Mouse (Mus musculus) heart, postnatal 0 days (tissue): ENCODE results near the gene Psmb7. TPM values are rescaled to one million over a fixed set of nuclear protein-coding genes. Genes with fewer than 3 reads are reported as not detected.

Experiments
- ATAC-seq: fragments of 200-750 bp; cut with Nextera tagmentation; 2 replicates; pipeline ENCODE4 v1.8.0; 2017; ENCODE audit warnings: low read depth, moderate number of reproducible peaks, moderate library complexity; ENCODE audit not compliant: insufficient read depth
- DNase-seq: peaks from one replicate; pipeline ENCODE4 v3.0.0-alpha.2; 2016; ENCODE audit warnings: low spot score
- H3K27ac ChIP-seq: fragments of 300-500 bp; sonication (generic); 2 replicates; pipeline ENCODE4 v1.5.1; 2014; ENCODE audit warnings: low read depth, mild to moderate bottlenecking
- H3K27me3 ChIP-seq: fragments of 300-500 bp; sonication (generic); 2 replicates; pipeline ENCODE4 v1.6.1; 2014; ENCODE audit warnings: low read length, mixed read lengths; ENCODE audit not compliant: control insufficient read depth, insufficient read depth
- H3K36me3 ChIP-seq: fragments of 300-500 bp; sonication (generic); replicated peaks from 2 replicates; pipeline ENCODE4 v1.6.1; 2014; ENCODE audit warnings: low read length, mixed read lengths; ENCODE audit not compliant: control insufficient read depth, insufficient read depth
- H3K4me1 ChIP-seq: fragments of 300-500 bp; sonication (generic); 2 replicates; pipeline ENCODE4 v1.6.1; 2014; ENCODE audit warnings: antibody characterized with exemption; ENCODE audit not compliant: control insufficient read depth, insufficient read depth
- H3K4me2 ChIP-seq: fragments of 300-500 bp; sonication (generic); 2 replicates; pipeline ENCODE4 v1.6.1; 2014; ENCODE audit warnings: low read depth, mild to moderate bottlenecking, low read length, moderate library complexity
- H3K4me3 ChIP-seq: fragments of 300-500 bp; sonication (generic); 2 replicates; pipeline ENCODE4 v1.5.1; 2014; ENCODE audit warnings: low read depth, low read length
- H3K9ac ChIP-seq: fragments of 300-500 bp; sonication (generic); replicated peaks from 2 replicates; pipeline ENCODE4 v1.6.1; 2014; ENCODE audit warnings: low read depth, low read length, mixed read lengths
- H3K9me3 ChIP-seq: fragments of 300-500 bp; sonication (generic); replicated peaks from 2 replicates; pipeline ENCODE4 v1.6.1; 2016; ENCODE audit warnings: low read length; ENCODE audit not compliant: control insufficient read depth
- CTCF ChIP-seq: IDR thresholded peaks from 2 replicates; pipeline ENCODE4 v1.5.1; 2016; ENCODE audit warnings: antibody characterized with exemption, control low read depth, low read depth
- EP300 ChIP-seq: IDR thresholded peaks from 2 replicates; pipeline ENCODE4 v1.6.1; 2016; ENCODE audit warnings: antibody characterized with exemption, low read depth
- WGBS: fragments of 180-500 bp; shearing (Covaris S2); extraction: QIAGEN DNeasy Blood & Tissue Kit; methylation state at CpG from one replicate; pipeline ENCODE4 v1.1.7; 2014; 5-methylcytosine and 5-hydroxymethylcytosine counted together
- polyA plus RNA-seq: library from polyadenylated mRNA; unstranded; fragments of >200 nt; fragmentation: Nextera tagmentation; extraction: Ambion mirVana; gene quantifications from 2 replicates; pipeline ENCODE4 v1.2.1, GENCODE M21; 2015
- total RNA-seq: library from RNA; depleted of rRNA; stranded (reverse); fragments of >200 nt; gene quantifications from 2 replicates; pipeline ENCODE4 v1.2.3, GENCODE M21; 2014; ENCODE audit warnings: low replicate concordance

Psmb7 gene
- total and polyA plus RNA-seq, 2 experiments from 2014 or later, result 220 to 241 TPM

DNA sequence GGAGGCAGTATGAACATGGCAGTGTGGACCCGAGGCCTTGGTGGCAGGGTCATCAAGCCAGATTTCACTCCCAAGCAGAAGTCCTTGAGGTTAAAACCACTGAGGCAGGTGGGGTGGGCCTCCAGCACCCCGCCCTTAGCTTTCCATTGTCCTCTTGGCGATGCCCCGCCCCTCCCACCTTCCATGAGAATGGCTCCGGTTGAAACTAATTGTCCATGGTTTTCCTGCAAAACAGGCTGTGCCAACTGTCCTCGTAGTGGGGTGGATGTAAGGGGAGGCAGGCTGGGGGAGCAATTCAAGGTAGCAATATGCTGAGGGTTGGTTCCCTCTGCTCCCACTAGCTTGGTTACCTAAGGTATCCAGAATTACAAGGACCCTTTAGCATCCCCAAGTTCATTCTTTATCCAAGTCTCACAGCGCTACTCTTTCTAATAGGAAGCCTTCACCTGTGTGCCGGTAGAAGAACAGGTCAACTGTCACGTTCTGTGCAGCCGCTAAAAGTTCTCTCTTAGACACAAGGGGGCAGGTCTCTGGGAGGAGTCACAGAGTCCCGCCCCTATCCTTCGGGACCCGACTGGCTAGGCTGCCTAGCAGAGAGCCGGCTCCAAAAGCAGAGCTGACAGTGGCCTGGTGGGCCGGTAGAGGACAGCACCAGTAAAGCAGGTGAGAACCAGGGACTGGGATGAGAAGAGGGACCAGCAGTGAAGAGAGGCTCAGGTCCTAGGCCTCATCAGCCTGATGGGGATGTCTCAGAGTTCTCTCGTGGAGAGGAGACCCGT, 25.1 kb upstream of the Psmb7 start:
- peaks cover 26% of the 10 kb centered on the region for H3K27me3 ChIP-seq
- H3K9ac ChIP-seq, result no peak overlapping the region
- H3K4me3 ChIP-seq, result no peak overlapping the region
- H3K9me3 ChIP-seq, result no peaks in the 10 kb centered on the region
- DNase-seq (no peak), ATAC-seq (0 out of 2 replicates have a peak, but pooled peaks have one; percentile 24)
- peak overlapping the region; percentile 3; the same call in 1 of the 2 replicates for H3K4me2 ChIP-seq
- H3K36me3 ChIP-seq, result no peaks in the 10 kb centered on the region
- WGBS, result 14% methylated on average over 17 of the region's 17 CpGs
- TF ChIP-seq EP300 (no peak), CTCF (no peak)
- no peaks in the 10 kb centered on the region for H3K4me1 ChIP-seq
- H3K27ac ChIP-seq, result no peak overlapping the region

DNA sequence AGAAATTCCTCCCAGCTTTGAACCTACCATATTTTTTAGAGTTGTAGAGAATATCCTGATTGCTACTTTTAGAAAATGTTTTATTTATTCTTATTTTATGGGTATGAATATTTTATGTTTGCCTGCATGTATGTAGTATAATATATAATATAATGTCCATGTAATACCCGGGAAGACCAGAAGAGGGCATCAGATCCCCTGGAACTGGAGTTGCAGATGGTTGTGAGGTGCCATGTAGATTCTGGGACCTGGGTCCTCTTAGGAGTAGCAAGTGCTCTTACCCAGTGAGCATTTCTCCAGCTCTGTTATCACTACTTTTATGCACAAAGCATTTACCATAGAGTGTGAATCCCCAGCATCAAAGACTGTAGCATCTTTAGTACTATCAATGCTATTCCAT, 17.5 kb upstream of the Psmb7 start:
- ATAC-seq (no peak), DNase-seq (no peak)
- peak; percentile 31 for TF ChIP-seq CTCF
- no peak for TF ChIP-seq EP300
- Histone ChIP-seq H3K4me1 (no peaks in the 10 kb centered on the region), H3K4me3 (no peak overlapping the region), H3K27ac (no peak overlapping the region), H3K9me3 (no peaks in the 10 kb centered on the region), H3K36me3 (no peaks in the 10 kb centered on the region), H3K27me3 (0 out of 2 replicates have a peak, but pooled peaks cover 8% of the 10 kb centered on the region), H3K9ac (no peak overlapping the region), H3K4me2 (no peak overlapping the region)
- 6% methylated on average over 1 of the region's 1 CpGs for WGBS

DNA sequence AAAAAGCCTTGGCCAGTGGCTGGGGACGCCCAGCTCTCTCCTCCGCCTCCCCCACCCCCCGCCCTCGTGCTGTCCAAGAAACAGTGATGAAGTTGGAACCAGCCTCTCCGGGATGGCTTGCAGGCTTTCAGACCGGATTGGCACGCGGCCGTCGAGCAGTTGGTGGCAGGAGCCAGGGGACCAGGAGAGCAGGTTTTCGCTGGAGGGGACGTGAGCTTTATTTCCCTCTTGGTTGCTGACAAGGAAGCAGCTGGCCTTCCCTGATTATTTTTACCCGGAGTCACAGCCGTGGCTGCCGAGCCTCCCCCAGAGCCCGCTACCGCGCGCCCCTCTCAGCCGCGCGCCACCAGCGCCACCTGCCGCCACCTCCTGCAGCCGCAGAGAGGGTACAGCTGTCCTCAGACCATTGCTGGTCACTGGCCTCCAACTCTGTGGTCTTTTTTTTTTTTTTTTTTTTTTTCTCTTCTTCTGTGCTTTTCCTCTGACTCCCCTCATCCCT, 14.5 kb upstream of the Psmb7 start:
- ATAC-seq, result peak; percentile 96
- DNase-seq, result peak; percentile 85
- H3K9ac ChIP-seq, result 0 out of 2 replicates have a peak overlapping the region, but pooled peaks have one; percentile 13
- H3K9me3 ChIP-seq, result no peaks in the 10 kb centered on the region
- H3K27ac ChIP-seq, result no peak overlapping the region
- no peaks in the 10 kb centered on the region for H3K36me3 ChIP-seq
- WGBS, result 0% methylated on average over 25 of the region's 25 CpGs
- H3K27me3 ChIP-seq, result 0 out of 2 replicates have a peak, but pooled peaks cover 8% of the 10 kb centered on the region
- peak overlapping the region; percentile 65 for H3K4me2 ChIP-seq
- H3K4me3 ChIP-seq, result peak overlapping the region; percentile 39
- TF ChIP-seq EP300, result peak; percentile 31; the same call in 1 of the 2 replicates
- TF ChIP-seq CTCF, result peak; percentile 89
- H3K4me1 ChIP-seq, result no peaks in the 10 kb centered on the region

DNA sequence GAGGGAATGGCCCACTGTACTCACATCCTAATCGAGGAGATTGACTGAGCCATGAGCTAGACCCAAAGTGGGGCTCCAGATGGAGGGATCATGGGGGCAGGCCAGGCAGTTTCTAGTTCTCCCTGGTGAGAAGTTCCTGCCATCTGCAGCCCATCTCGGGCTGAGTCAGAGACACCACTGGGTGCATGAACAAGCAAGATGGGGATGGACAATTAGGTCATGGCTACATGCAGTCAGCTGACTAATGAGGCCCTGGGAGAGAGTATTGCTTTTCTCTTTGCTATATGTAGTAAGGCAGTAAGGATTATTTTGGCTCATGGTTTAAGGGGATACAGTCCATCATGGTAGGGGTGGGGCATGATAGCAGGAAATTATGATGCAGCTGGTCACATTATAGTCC, 9.8 kb upstream of the Psmb7 start:
- no peak for ATAC-seq
- Histone ChIP-seq H3K4me2 (no peak overlapping the region), H3K9ac (no peak overlapping the region), H3K27ac (no peak overlapping the region), H3K27me3 (0 out of 2 replicates have a peak, but pooled peaks cover 8% of the 10 kb centered on the region), H3K9me3 (no peaks in the 10 kb centered on the region), H3K4me3 (no peak overlapping the region), H3K36me3 (no peaks in the 10 kb centered on the region), H3K4me1 (no peaks in the 10 kb centered on the region)
- 75% methylated on average over 2 of the region's 2 CpGs for WGBS
- DNase-seq, result no peak
- TF ChIP-seq EP300, result no peak
- no peak for TF ChIP-seq CTCF

DNA sequence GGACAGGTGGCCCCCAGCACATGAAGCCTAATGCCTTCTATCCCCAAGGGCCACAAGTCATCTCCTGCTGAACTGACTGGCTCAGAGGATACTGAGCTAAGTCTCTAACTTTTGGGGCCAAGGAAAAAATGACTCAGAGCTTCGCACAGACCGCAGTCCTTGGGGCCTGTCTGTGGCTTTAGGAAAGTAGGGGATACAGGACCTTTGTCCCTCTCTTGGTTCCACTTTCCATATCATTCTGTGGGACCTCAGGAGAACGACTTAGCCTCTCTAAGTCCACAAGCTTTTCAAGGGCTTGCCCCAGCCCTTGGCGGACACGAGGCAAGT, 9.4 kb upstream of the Psmb7 start:
- Histone ChIP-seq H3K9ac (no peak overlapping the region), H3K36me3 (no peaks in the 10 kb centered on the region), H3K4me3 (no peak overlapping the region), H3K4me1 (no peaks in the 10 kb centered on the region), H3K27ac (no peak overlapping the region), H3K9me3 (no peaks in the 10 kb centered on the region), H3K27me3 (0 out of 2 replicates have a peak, but pooled peaks cover 8% of the 10 kb centered on the region), H3K4me2 (no peak overlapping the region)
- TF ChIP-seq CTCF, result no peak
- no peak for TF ChIP-seq EP300
- DNase-seq, result no peak
- no peak for ATAC-seq
- WGBS, result 79% methylated on average over 5 of the region's 5 CpGs
